Mouse (Mus musculus): Measurements from ENCODE around the gene Tap2. TPM values are rescaled to one million over a fixed set of nuclear protein-coding genes. Genes with fewer than 3 reads are reported as not detected.
A peak's percentile ranks its signal among the peaks of the same experiment; 100 is the strongest.
"Not testable (repeated sequence)": the region's sequence is repeated elsewhere in the genome, so short reads cannot be mapped to it uniquely, and the experiment has no call there.

The Tap2 gene
- polyA plus RNA-seq, 1 experiment: 0.83 TPM

DNA sequence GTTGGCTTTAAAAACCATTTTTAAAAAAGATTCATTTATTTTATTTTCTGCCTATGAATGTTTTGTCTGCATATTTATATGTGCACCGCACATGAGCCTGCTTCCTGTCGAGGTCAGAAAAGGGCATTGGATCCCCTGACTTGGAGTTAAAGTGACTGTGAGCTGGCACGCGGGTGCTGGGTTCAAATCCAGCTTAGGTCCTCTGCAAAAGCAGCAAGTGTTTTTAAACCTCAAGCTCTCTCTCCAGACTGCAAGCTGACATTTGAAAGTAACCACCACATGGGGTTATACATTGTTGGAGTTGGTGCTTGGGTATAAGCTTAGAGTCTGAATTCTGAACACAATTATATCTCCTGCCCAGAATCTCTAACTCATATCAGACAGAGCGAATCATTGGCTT is 14.7 kb downstream of the Tap2 start:
- Histone ChIP-seq H3K9me3 (ENCODE audit: control insufficient read depth, low read length) (no peaks in the 10 kb centered on the region), H3K4me3 (replicated peaks) (no peak overlapping the region), H3K27me3 (ENCODE audit: control insufficient read depth) (peaks cover 9% of the 10 kb centered on the region; the same call in 1 of the 2 replicates), H3K36me3 (ENCODE audit: control insufficient read depth) (no peaks in the 10 kb centered on the region), H3K4me1 (ENCODE audit: control insufficient read depth) (peaks cover 13% of the 10 kb centered on the region)
- TF ChIP-seq GATA1 (IDR thresholded peaks at IDR 0.05; ENCODE audit: low read length): no peak
- TF ChIP-seq TAL1 (IDR thresholded peaks at IDR 0.05; ENCODE audit: low read length): no peak

GRCm38 (mm10) chr17:34218675-34219074 is 15.3 kb downstream of the Tap2 start:
- no peaks in the 10 kb centered on the region for H3K36me3 ChIP-seq (ENCODE audit: control insufficient read depth)
- H3K4me3 ChIP-seq (replicated peaks): peak overlapping the region; percentile 34
- H3K4me1 ChIP-seq (ENCODE audit: control insufficient read depth): peaks cover 13% of the 10 kb centered on the region
- peaks cover 9% of the 10 kb centered on the region; the same call in 1 of the 2 replicates for H3K27me3 ChIP-seq (ENCODE audit: control insufficient read depth)
- no peak for TF ChIP-seq GATA1 (IDR thresholded peaks at IDR 0.05; ENCODE audit: low read length)
- no peak for TF ChIP-seq TAL1 (IDR thresholded peaks at IDR 0.05; ENCODE audit: low read length)
- H3K9me3 ChIP-seq (ENCODE audit: control insufficient read depth, low read length): no peaks in the 10 kb centered on the region

DNA sequence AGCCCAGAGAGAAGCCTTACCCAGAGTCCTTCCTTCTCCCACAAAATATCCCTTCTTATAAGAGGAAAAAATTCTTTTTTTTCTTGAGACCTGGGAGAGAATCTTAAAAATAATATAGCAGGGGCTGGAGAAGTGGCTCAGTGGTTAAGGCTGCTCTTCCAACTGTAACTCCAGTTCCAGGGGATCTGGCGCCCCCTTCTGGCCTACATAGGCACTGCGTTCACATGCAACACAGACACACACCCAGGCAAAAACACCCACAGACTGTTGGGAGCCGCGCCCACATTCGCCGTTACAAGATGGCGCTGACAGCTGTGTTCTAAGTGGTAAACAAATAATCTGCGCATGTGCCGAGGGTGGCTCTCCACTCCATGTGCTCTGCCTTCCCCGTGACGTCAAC is 15.8 kb downstream of the Tap2 start:
- not testable (repeated sequence) for H3K27me3 ChIP-seq (ENCODE audit: control insufficient read depth); H3K4me3 ChIP-seq (replicated peaks); H3K9me3 ChIP-seq (ENCODE audit: control insufficient read depth, low read length); H3K36me3 ChIP-seq (ENCODE audit: control insufficient read depth)
- H3K4me1 ChIP-seq (ENCODE audit: control insufficient read depth): peaks cover 13% of the 10 kb centered on the region

GRCm38 (mm10) chr17:34219801-34220200 is 16.5 kb downstream of the Tap2 start:
- H3K36me3 ChIP-seq (ENCODE audit: control insufficient read depth); H3K27me3 ChIP-seq (ENCODE audit: control insufficient read depth); H3K4me3 ChIP-seq (replicated peaks); H3K9me3 ChIP-seq (ENCODE audit: control insufficient read depth, low read length): not testable (repeated sequence)
- H3K4me1 ChIP-seq (ENCODE audit: control insufficient read depth): peaks cover 13% of the 10 kb centered on the region

GRCm38 (mm10) chr17:34220401-34220800 is 17.1 kb downstream of the Tap2 start:
- not testable (repeated sequence) for H3K9me3 ChIP-seq (ENCODE audit: control insufficient read depth, low read length); H3K27me3 ChIP-seq (ENCODE audit: control insufficient read depth); H3K4me3 ChIP-seq (replicated peaks); H3K36me3 ChIP-seq (ENCODE audit: control insufficient read depth)
- H3K4me1 ChIP-seq (ENCODE audit: control insufficient read depth): peaks cover 13% of the 10 kb centered on the region

DNA sequence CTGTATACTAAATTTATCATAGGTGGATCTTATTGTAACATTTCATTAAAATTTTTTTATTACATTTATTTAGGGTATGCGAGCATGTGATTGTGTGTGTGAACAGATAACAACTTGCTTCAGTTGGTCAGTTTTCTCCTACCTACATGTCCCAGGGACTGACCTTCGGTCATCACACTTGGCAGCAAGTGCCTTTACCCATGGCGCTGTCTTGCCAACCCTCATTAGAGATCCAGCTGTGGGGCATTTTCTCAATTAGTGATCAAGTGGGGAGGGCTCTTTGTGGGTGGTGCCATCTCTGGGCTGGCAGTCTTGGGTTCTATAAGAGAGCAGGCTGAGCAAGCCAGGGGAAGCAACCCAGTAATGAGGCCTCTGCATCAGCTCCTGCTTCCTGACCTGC is 21.5 kb downstream of the Tap2 start:
- no peak overlapping the region for H3K4me3 ChIP-seq (replicated peaks)
- no peaks in the 10 kb centered on the region for H3K36me3 ChIP-seq (ENCODE audit: control insufficient read depth)
- TF ChIP-seq TAL1 (IDR thresholded peaks at IDR 0.05; ENCODE audit: low read length): no peak
- TF ChIP-seq GATA1 (IDR thresholded peaks at IDR 0.05; ENCODE audit: low read length): no peak
- no peaks in the 10 kb centered on the region for H3K27me3 ChIP-seq (ENCODE audit: control insufficient read depth)
- no peaks in the 10 kb centered on the region for H3K4me1 ChIP-seq (ENCODE audit: control insufficient read depth)
- H3K9me3 ChIP-seq (ENCODE audit: control insufficient read depth, low read length): no peaks in the 10 kb centered on the region

DNA sequence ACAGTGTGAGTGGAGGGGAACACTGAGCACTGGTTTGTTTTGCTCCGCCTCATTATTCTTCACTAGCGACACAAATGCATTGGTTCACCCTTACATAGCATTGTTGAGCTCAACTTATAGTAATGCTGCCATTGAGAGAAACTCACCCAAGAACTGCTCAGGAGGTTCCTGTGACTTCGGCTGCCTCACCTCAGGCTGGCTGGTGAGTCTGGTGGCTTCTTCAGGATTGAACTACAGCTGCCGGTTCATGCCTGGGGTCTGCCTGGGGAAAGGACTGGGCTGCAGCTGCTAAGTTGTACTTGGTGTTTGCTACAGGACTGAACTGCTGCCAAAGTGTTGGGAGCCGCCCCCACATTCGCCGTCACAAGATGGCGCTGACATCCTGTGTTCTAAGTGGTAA is 22.1 kb downstream of the Tap2 start:
- Histone ChIP-seq H3K27me3 (ENCODE audit: control insufficient read depth) (no peaks in the 10 kb centered on the region), H3K4me1 (ENCODE audit: control insufficient read depth) (no peaks in the 10 kb centered on the region), H3K4me3 (replicated peaks) (no peak overlapping the region), H3K9me3 (ENCODE audit: control insufficient read depth, low read length) (no peaks in the 10 kb centered on the region), H3K36me3 (ENCODE audit: control insufficient read depth) (no peaks in the 10 kb centered on the region)
- TF ChIP-seq GATA1 (IDR thresholded peaks at IDR 0.05; ENCODE audit: low read length): no peak
- no peak for TF ChIP-seq TAL1 (IDR thresholded peaks at IDR 0.05; ENCODE audit: low read length)

- H3K4me1 ChIP-seq (ENCODE audit: control insufficient read depth); H3K4me3 ChIP-seq (replicated peaks): not testable (repeated sequence)
Observed at GRCm38 (mm10) chr17:34225911-34226310, 22.6 kb downstream of the Tap2 start.

GRCm38 (mm10) chr17:34230971-34231370 is 27.6 kb downstream of the Tap2 start:
- H3K36me3 ChIP-seq (ENCODE audit: control insufficient read depth); H3K27me3 ChIP-seq (ENCODE audit: control insufficient read depth); H3K9me3 ChIP-seq (ENCODE audit: control insufficient read depth, low read length); H3K4me1 ChIP-seq (ENCODE audit: control insufficient read depth); H3K4me3 ChIP-seq (replicated peaks): not testable (repeated sequence)

More at GRCm38 (mm10) chr17:34225911-34226310, 22.6 kb downstream of the Tap2 start:
- not testable (repeated sequence) for H3K9me3 ChIP-seq (ENCODE audit: control insufficient read depth, low read length); H3K36me3 ChIP-seq (ENCODE audit: control insufficient read depth); H3K27me3 ChIP-seq (ENCODE audit: control insufficient read depth)

GRCm38 (mm10) chr17:34232021-34232420 is 28.7 kb downstream of the Tap2 start:
- H3K9me3 ChIP-seq (ENCODE audit: control insufficient read depth, low read length); H3K4me3 ChIP-seq (replicated peaks); H3K4me1 ChIP-seq (ENCODE audit: control insufficient read depth); H3K27me3 ChIP-seq (ENCODE audit: control insufficient read depth); H3K36me3 ChIP-seq (ENCODE audit: control insufficient read depth): not testable (repeated sequence)

DNA sequence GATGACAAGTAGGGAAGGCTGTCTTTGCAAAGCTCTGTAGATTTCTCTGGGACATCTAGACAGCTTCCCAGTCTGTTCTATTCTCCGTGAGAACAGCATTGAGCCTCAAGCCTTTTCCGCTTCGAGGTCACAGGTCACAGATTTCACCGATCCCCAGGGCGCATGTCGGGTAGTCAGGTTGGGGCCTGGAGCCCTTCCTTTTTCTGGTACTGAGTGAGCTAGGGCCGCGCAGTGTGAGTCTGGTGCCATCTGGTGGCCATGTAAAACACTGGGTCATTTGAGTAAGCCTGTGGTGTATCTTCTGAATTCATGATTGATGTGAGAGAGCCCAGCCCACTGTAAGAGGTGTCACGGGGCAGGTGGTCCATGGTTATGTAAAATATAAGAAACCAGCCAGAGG is 31.6 kb downstream of the Tap2 start:
- TF ChIP-seq GATA1 (IDR thresholded peaks at IDR 0.05; ENCODE audit: low read length): no peak
- no peak for TF ChIP-seq TAL1 (IDR thresholded peaks at IDR 0.05; ENCODE audit: low read length)
- no peaks in the 10 kb centered on the region for H3K9me3 ChIP-seq (ENCODE audit: control insufficient read depth, low read length)
- H3K36me3 ChIP-seq (ENCODE audit: control insufficient read depth): no peaks in the 10 kb centered on the region
- no peaks in the 10 kb centered on the region for H3K4me1 ChIP-seq (ENCODE audit: control insufficient read depth)
- no peaks in the 10 kb centered on the region; the same call in 1 of the 2 replicates for H3K27me3 ChIP-seq (ENCODE audit: control insufficient read depth)
- no peak overlapping the region for H3K4me3 ChIP-seq (replicated peaks)

Data from erythroblast, embryonic 14.5 days (primary cell).